Mouse (Mus musculus) embryonic stem cell, embryonic (primary cell): ENCODE data around the gene Dot1l.

Experiments
- CTCF ChIA-PET, 4 experiments: fragments of 300-600 bp in 2 of 4; fragments of 350-600 bp in 2 of 4; sonication (Branson Sonifier 250); formaldehyde crosslinking; loops; one replicate each; lab custom pipeline; 2022; ENCODE audit warnings: inconsistent platforms in 2 of 4; lab: Charles Lee
- POLR2A ChIA-PET, 4 experiments: fragments of 300-600 bp in 2 of 4; fragments of 350-600 bp in 2 of 4; sonication (Branson Sonifier 250); formaldehyde crosslinking; loops; one replicate each; lab custom pipeline; 2022; ENCODE audit warnings: antibody characterized with exemption in 4 of 4, inconsistent platforms in 1 of 4; lab: Charles Lee

The Dot1l gene

DNA sequence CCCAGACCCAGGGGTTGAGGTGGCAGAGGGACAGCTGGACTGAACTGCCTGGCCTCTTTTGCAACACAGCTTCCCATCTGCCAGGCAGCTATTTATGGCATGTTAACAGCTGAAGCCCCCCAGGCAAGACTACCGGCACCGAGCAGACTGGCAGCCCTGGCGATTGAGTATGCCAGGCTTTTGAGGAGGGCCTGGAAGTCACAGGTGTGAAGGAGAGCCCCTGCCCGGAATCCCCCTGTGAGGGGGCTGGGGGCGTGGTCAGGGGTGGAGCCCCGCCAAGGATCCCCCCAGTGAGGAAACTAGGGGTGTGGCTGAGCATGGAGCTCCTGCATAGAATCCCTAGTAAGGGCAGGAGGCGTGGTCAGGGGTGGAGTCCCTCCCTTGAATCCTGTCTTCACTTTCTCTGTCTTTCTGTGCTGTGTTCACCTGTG lies 82.0 kb downstream of the Dot1l start:
- ChIA-PET POLR2A (interaction anchor here in 3 of 4 experiments (0.6 to 5.2 kb wide), 17 partner anchors 8 to 181 kb away, joined by 3 to 36 read pairs (median 5); partner anchors contain the start of gene Gadd45b (in 2 of the 3)), CTCF (interaction anchor here in 3 of 4 experiments (0.6 to 3.7 kb wide), 8 partner anchors 18 to 473 kb away, joined by 3 to 17 read pairs (median 4); partner anchors contain the start of genes Amh (in 1 of the 3), Lsm7 (in 1 of the 3) and Sppl2b (in 1 of the 3))

DNA sequence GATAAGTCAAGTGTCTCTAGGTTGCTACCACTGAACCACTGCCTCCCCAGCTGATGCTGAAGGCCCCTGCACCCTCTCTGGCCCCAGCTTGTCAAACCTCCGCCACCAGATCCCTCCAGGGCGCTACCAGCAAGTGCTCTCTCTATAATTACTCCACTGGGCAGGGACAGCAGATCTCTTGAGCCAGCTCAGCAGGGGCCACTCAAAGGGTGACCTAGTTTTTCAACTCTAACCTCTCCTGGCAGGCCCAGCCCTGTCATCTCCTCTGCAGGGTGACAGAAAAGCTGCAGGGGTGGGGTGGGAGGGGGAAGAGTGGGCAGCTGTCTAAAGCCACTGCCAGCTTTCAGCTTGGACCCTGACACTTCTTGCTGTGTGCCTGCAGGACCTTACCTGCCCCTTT lies 82.8 kb downstream of the Dot1l start:
- CTCF ChIA-PET = interaction anchor here in 2 of 4 experiments (0.6 to 3.7 kb wide), 4 partner anchors 18 to 206 kb away, joined by 3 to 17 read pairs (median 4); partner anchors contain the start of genes Lsm7 (in 1 of the 2) and Sppl2b (in 1 of the 2)
- POLR2A ChIA-PET = interaction anchor here in 3 of 4 experiments (0.5 to 5.2 kb wide), 11 partner anchors 8 to 807 kb away, joined by 3 to 36 read pairs (median 9); partner anchors contain the start of gene Gadd45b (in 2 of the 3)

- CTCF ChIA-PET = interaction anchor here in 2 of 4 experiments (0.6 to 3.7 kb wide), 2 partner anchors 31 to 42 kb away, joined by 3 to 17 read pairs; no protein-coding TSS in a partner anchor
- POLR2A ChIA-PET = interaction anchor here in 3 of 4 experiments (0.6 to 5.2 kb wide), 11 partner anchors 8 to 249 kb away, joined by 3 to 36 read pairs (median 6); partner anchors contain the start of gene Gadd45b (in 1 of the 3)
Observed at GRCm38 (mm10) chr10:80838346-80838912, 83.4 kb downstream of the Dot1l start.

- CTCF ChIA-PET = interaction anchor here in 2 of 4 experiments (1.0 to 1.2 kb wide), 3 partner anchors 41 to 242 kb away, joined by 3 to 6 read pairs (median 3); no protein-coding TSS in a partner anchor
- POLR2A ChIA-PET = interaction anchor here (1.0 to 5.2 kb wide), 9 partner anchors 8 to 179 kb away, joined by 3 to 36 read pairs (median 3); no protein-coding TSS in a partner anchor
Observed at GRCm38 (mm10) chr10:80839848-80840247, 84.8 kb downstream of the Dot1l start.

DNA sequence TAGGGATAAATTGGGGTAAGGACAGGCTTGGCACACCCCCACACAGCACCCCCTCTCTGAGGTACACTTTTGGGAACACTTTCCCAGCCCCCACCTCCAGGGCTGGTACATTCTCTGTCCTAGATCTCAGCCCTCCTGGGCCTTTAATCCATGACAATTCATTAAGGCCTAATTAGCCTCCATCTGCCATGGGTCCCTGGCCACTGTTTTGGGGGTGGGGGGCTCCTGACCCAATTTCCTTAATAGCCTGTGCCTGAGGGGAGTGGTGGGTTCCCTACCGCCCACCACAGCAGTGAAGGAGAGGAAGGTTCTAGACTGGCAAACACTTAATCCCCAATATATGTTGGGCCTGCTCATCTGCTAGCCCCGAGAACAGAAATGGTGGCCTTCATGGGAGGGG lies 86.7 kb downstream of the Dot1l start:
- CTCF ChIA-PET = no interaction called here
- POLR2A ChIA-PET = interaction anchor here in 3 of 4 experiments (0.7 to 5.0 kb wide), 8 partner anchors 10 to 101 kb away, joined by 3 to 62 read pairs (median 6); partner anchors contain the start of genes Dot1l (in 1 of the 3) and Gadd45b (in 1 of the 3)

GRCm38 (mm10) chr10:80842334-80842733 lies 87.3 kb downstream of the Dot1l start:
- ChIA-PET CTCF (interaction anchor here in 3 of 4 experiments (1.1 to 1.3 kb wide), 3 partner anchors 33 to 87 kb away, joined by 3 read pairs; partner anchors contain the start of gene Gadd45b (in 1 of the 3)), POLR2A (interaction anchor here in 3 of 4 experiments (0.7 to 5.0 kb wide), 16 partner anchors 10 to 166 kb away, joined by 3 to 62 read pairs (median 3); partner anchors contain the start of genes Gadd45b (in 2 of the 3), Dot1l (in 1 of the 3), Lsm7 (in 1 of the 3) and Sppl2b (in 1 of the 3))

DNA sequence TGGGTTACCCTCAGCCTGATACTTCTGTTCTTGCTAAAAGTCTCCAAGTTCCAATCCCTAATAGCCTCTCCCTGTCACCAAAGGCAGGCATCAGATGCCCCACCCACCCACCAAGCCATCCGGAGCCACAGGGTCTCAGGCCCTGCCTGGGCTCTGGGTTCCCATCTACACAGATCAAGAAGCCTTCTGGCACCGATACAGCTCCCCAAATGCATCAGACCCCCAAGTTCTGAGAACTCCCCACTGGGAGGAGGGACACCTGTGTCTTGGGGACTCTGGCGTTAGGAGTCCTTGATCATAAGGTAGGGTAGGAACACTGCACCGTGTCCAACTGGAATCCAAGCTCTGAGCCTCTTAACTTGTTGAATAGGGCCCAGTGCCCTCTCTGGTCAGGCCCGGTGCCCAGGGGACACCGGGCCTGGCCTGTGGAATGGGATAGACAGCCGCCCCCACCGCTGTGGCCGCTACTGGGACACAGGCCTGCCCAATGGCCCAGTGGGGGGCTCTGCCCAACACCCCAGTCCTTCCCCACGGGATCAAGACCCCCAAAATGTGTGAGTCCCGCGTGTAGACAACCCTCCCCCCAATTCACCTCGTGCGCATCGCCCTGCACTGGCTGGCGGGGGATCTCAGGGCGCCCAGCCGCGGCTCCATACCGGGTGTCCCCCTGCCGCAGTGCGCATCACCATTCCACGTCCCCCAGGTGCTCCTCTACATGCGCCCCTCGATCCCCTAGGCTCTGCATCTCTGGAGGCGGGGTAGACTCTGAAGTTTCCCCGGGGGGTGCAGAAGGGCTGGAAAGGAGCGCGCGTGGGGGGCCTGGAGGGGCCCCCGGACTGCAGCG lies 88.3 kb downstream of the Dot1l start:
- CTCF ChIA-PET = interaction anchor here (0.6 to 1.3 kb wide), 5 partner anchors 32 to 120 kb away, joined by 3 read pairs; partner anchors contain the start of gene Gadd45b (in 1 of the 4)

DNA sequence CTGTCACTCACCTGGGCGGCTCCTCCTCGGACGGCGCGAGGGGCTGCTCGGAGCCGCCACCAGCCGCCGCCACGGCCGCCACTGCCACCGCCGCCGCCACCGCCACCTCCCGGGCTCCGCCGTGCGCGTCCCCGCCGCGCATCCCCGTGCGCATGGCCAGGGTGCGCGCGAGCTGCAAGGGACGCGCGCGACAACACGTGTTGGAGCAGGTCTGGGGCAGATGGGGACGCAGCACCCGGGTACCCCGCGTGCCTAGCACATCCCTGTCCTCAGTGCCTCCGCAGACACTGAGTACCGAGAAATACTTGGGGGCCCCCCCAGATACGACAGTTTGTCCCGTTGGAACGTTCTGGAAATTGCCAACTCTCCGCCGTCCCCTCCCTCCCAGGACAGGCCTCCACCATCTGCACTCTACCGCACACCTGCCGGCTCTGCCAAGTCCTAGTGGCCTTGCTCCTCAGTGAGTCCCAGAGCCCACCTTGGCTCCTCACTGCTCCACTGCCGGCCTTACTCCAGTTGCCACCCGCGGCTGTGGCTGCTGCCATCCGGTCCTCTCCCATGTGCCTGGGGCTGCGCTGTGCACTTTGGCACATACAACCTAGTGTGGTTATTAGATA lies 89.0 kb downstream of the Dot1l start, which contains the start of gene Lingo3:
Gene Lingo3 (minus strand): TSS at position 109 of the 617 bp plus-strand sequence.
- POLR2A ChIA-PET = interaction anchor here in 3 of 4 experiments (0.6 to 5.0 kb wide), 12 partner anchors 9 to 168 kb away, joined by 3 to 62 read pairs (median 4); partner anchors contain the start of genes Ap3d1 (in 1 of the 3), Jsrp1 (in 1 of the 3), Lsm7 (in 1 of the 3) and Sppl2b (in 1 of the 3)
- CTCF ChIA-PET = interaction anchor here in 3 of 4 experiments (0.6 to 1.5 kb wide), 4 partner anchors 36 to 120 kb away, joined by 3 to 9 read pairs (median 4); no protein-coding TSS in a partner anchor

More for the DNA sequence above, 88.3 kb downstream of the Dot1l start:
- POLR2A ChIA-PET = interaction anchor here (0.5 to 5.0 kb wide), 21 partner anchors 8 to 792 kb away, joined by 3 to 62 read pairs (median 3); partner anchors contain the start of genes Gadd45b (in 2 of the 4), Lsm7 (in 1 of the 4) and Sppl2b (in 1 of the 4)
